Mouse (Mus musculus) liver, embryonic 14.5 days (tissue): ENCODE results near the gene Ankrd65.

Source experiments
- CTCF ChIP-seq: IDR thresholded peaks from 2 replicates; pipeline ENCODE4 v1.5.1; 2016; ENCODE audit warnings: antibody characterized with exemption, low read depth, control low read depth
- EP300 ChIP-seq: IDR thresholded peaks from 2 replicates; pipeline ENCODE4 v1.6.1; 2016; ENCODE audit warnings: antibody characterized with exemption, low read depth

DNA sequence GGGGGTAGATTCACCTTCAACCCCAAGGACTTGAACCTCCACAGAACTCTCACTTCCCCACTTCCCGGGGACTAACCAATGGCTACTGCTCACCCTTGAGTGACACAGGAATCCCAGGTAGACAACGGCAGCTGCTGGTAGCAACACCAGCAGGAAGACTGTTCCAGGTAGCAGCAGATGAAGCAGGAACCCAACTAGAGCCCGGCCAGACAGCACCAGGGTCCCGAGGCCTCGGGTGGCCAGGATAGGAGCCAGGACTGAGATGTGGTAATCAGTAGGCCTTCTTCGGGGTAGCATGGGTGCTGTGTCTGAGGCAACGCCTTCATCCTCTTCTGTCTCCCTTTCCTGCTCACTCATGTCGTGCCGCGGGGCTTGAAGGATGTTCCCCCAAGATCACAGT is 5.0 kb upstream of the Ankrd65 start:
- no peak for TF ChIP-seq CTCF
- TF ChIP-seq EP300: no peak
